Mouse (Mus musculus): ENCODE results near the gene Rtn4r.

- TF ChIP-seq POLR2A (IDR thresholded peaks at IDR 0.05; ENCODE audit: control insufficient read depth in 1 of 2, insufficient read depth in 1 of 2, low read depth in 1 of 2, low read length in 2 of 2, poor library complexity in 1 of 2) (no peak), CTCF (IDR thresholded peaks at IDR 0.05 in 2 of 3, conservative IDR thresholded peaks at IDR 0.05 in 1 of 3; ENCODE audit: control insufficient read depth in 1 of 3, insufficient read depth in 1 of 3, low read depth in 2 of 3, low read length in 3 of 3, poor library complexity in 1 of 3, severe bottlenecking in 1 of 3) (no peak), CHD1 (IDR thresholded peaks at IDR 0.05; ENCODE audit: low read depth, low read length) (no peak), GATA1 (IDR thresholded peaks at IDR 0.05; ENCODE audit: low read depth, low read length) (no peak), USF1 (IDR thresholded peaks at IDR 0.05; ENCODE audit: low read depth, low read length) (no peak), USF2 (IDR thresholded peaks at IDR 0.05; ENCODE audit: borderline replicate concordance in 1 of 2, insufficient read depth in 1 of 2, low read depth in 1 of 2, low read length in 2 of 2) (no peak), ELF1 (IDR thresholded peaks at IDR 0.05; ENCODE audit: low read depth, low read length) (no peak), ZC3H11A (IDR thresholded peaks at IDR 0.05; ENCODE audit: low read depth, low read length) (no peak), KAT2A (conservative IDR thresholded peaks at IDR 0.05; ENCODE audit: low read depth, low read length) (no peak), EP300 (IDR thresholded peaks at IDR 0.05; ENCODE audit: low read depth in 1 of 2, low read length in 2 of 2) (no peak)
Measured at GRCm38 (mm10) chr16:18080171-18080570, 47.3 kb upstream of the Rtn4r start.
